Mouse (Mus musculus): Measurements from ENCODE around the gene Aqp3. TPM values are rescaled to one million over a fixed set of nuclear protein-coding genes. Genes with fewer than 3 reads are reported as not detected.

Aqp3 gene
- total and polyA plus RNA-seq, 2 experiments: not detected

DNA sequence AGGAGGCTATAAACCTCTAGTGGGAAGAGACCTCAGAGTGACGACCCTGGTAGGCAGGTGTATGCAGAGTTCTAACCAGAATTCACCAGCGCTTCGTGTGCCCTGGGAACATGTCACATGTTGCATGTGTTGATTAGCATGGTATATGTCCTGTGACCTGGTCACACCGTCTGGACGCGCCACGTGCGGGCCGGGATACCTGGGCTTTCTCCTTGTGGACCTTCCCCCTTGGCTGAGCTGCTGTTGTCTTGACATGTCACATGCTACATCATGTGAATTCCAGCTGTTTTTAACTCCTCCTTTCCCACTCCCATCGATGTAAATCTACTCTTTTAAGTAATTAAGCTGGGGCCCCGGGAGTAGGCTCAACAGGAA lies 581 bp upstream of the Aqp3 start:
- Histone ChIP-seq H3K36me3 (ENCODE audit: control insufficient read depth, insufficient read depth, low read length) (no peaks in the 10 kb centered on the region), H3K27ac (replicated peaks; ENCODE audit: insufficient read depth, low read depth, low read length) (no peak overlapping the region), H3K9ac (ENCODE audit: low read depth, low read length) (no peak overlapping the region), H3K4me3 (ENCODE audit: insufficient read depth, low read depth, low read length) (no peak overlapping the region), H3K79me2 (ENCODE audit: control insufficient read depth, insufficient read depth, low read length) (no peaks in the 10 kb centered on the region), H3K27me3 (ENCODE audit: control insufficient read depth, insufficient read depth, low read length) (peaks cover 6% of the 10 kb centered on the region; the same call in 1 of the 2 replicates), H3K4me1 (ENCODE audit: control insufficient read depth, insufficient read depth, low read length) (peaks cover 12% of the 10 kb centered on the region)
- DNase-seq (ENCODE audit: extremely low read depth, low read depth, low spot score): no peak
- no peak for TF ChIP-seq POLR2A (IDR thresholded peaks at IDR 0.05; ENCODE audit: extremely low read depth, insufficient read depth, low read length)
- TF ChIP-seq CTCF (IDR thresholded peaks at IDR 0.05; ENCODE audit: low read depth, low read length): no peak
- 40% methylated on average over 11 of the region's 11 CpGs for WGBS

DNA sequence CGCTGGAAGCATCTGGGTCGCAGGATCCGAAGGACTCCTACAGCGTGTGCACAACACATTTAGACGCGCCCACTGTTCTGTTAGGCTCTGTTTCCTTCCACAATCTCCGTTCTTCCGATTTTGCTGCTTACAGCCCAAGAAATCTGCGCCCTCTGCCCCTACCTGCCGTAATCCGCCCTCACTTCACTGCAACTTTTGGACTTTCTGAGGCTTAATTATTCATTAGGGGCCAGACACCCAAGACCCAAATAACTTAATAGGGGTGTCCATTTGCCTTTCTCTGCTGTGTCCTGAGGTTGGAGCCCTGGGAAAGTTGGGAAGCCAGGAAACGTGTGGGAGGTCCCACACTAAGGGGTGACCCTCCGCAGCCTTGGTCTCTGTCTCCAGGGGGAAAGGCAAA lies 602 bp downstream of the Aqp3 start:
- TF ChIP-seq POLR2A (IDR thresholded peaks at IDR 0.05; ENCODE audit: extremely low read depth, insufficient read depth, low read length) (no peak), CTCF (IDR thresholded peaks at IDR 0.05; ENCODE audit: low read depth, low read length) (no peak)
- Histone ChIP-seq H3K4me3 (ENCODE audit: insufficient read depth, low read depth, low read length) (no peak overlapping the region), H3K36me3 (ENCODE audit: control insufficient read depth, insufficient read depth, low read length) (no peaks in the 10 kb centered on the region), H3K27ac (replicated peaks; ENCODE audit: insufficient read depth, low read depth, low read length) (no peak overlapping the region), H3K4me1 (ENCODE audit: control insufficient read depth, insufficient read depth, low read length) (peaks cover 12% of the 10 kb centered on the region), H3K9ac (ENCODE audit: low read depth, low read length) (no peak overlapping the region), H3K79me2 (ENCODE audit: control insufficient read depth, insufficient read depth, low read length) (no peaks in the 10 kb centered on the region), H3K27me3 (ENCODE audit: control insufficient read depth, insufficient read depth, low read length) (peaks cover 6% of the 10 kb centered on the region; the same call in 1 of the 2 replicates)
- DNase-seq (ENCODE audit: extremely low read depth, low read depth, low spot score): no peak
- 83% methylated on average over 13 of the region's 13 CpGs for WGBS

DNA sequence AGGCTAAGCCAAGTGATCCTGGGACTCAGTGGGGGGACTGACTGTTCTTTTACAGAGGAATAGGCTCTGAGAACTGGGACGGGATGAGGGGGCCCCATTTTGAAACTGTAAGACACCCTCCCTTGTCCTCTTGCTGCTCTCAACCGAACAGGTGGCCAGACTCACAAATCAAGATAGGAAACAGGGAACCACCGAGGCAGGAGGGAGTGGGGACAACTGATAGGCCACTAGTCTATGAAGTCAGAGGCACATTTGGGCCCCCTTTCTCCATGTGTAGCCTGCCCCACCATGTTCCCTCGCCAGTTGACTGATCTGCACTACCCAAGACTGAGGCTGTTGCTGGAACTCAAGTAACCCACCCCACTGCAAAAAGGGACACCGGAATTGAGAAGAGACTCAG lies 1.2 kb downstream of the Aqp3 start:
- H3K9ac ChIP-seq (ENCODE audit: low read depth, low read length): no peak overlapping the region
- WGBS: 87% methylated on average over 5 of the region's 5 CpGs

DNA sequence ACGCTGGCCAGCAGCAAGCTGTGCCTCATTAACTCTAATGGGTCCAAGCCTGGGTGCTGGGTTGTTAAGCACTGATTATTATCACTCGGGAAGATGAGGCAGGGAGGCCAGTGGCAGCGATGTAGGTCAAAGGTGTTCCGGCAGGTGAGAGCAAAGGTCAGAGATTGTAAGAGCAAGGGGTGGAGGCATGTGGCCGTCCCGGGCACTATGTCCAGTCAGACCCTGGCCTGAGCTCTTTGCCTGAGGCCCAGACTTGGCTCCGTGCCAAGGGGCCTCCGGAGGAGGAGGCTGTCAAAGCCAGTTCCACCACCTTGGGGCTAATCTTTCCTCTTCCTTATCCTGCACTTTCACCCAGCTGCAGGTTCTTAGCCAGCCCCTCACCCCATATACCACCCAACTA lies 1.8 kb downstream of the Aqp3 start:
- WGBS: 22% methylated on average over 8 of the region's 8 CpGs
- TF ChIP-seq CTCF (IDR thresholded peaks at IDR 0.05; ENCODE audit: low read depth, low read length) (no peak), POLR2A (IDR thresholded peaks at IDR 0.05; ENCODE audit: extremely low read depth, insufficient read depth, low read length) (no peak)
- Histone ChIP-seq H3K4me1 (ENCODE audit: control insufficient read depth, insufficient read depth, low read length) (peaks cover 12% of the 10 kb centered on the region), H3K4me3 (ENCODE audit: insufficient read depth, low read depth, low read length) (no peak overlapping the region), H3K36me3 (ENCODE audit: control insufficient read depth, insufficient read depth, low read length) (no peaks in the 10 kb centered on the region), H3K27ac (replicated peaks; ENCODE audit: insufficient read depth, low read depth, low read length) (no peak overlapping the region), H3K9ac (ENCODE audit: low read depth, low read length) (no peak overlapping the region), H3K27me3 (ENCODE audit: control insufficient read depth, insufficient read depth, low read length) (peaks cover 6% of the 10 kb centered on the region; the same call in 1 of the 2 replicates), H3K79me2 (ENCODE audit: control insufficient read depth, insufficient read depth, low read length) (no peaks in the 10 kb centered on the region)
- peak; percentile 58 for DNase-seq (ENCODE audit: extremely low read depth, low read depth, low spot score)

More for the DNA sequence above, 1.2 kb downstream of the Aqp3 start:
- no peak for TF ChIP-seq POLR2A (IDR thresholded peaks at IDR 0.05; ENCODE audit: extremely low read depth, insufficient read depth, low read length)
- TF ChIP-seq CTCF (IDR thresholded peaks at IDR 0.05; ENCODE audit: low read depth, low read length): no peak
- H3K36me3 ChIP-seq (ENCODE audit: control insufficient read depth, insufficient read depth, low read length): no peaks in the 10 kb centered on the region
- H3K4me3 ChIP-seq (ENCODE audit: insufficient read depth, low read depth, low read length): no peak overlapping the region
- H3K27me3 ChIP-seq (ENCODE audit: control insufficient read depth, insufficient read depth, low read length): peaks cover 6% of the 10 kb centered on the region; the same call in 1 of the 2 replicates
- H3K4me1 ChIP-seq (ENCODE audit: control insufficient read depth, insufficient read depth, low read length): peaks cover 12% of the 10 kb centered on the region
- H3K27ac ChIP-seq (replicated peaks; ENCODE audit: insufficient read depth, low read depth, low read length): no peak overlapping the region
- no peaks in the 10 kb centered on the region for H3K79me2 ChIP-seq (ENCODE audit: control insufficient read depth, insufficient read depth, low read length)
- DNase-seq (ENCODE audit: extremely low read depth, low read depth, low spot score): no peak

DNA sequence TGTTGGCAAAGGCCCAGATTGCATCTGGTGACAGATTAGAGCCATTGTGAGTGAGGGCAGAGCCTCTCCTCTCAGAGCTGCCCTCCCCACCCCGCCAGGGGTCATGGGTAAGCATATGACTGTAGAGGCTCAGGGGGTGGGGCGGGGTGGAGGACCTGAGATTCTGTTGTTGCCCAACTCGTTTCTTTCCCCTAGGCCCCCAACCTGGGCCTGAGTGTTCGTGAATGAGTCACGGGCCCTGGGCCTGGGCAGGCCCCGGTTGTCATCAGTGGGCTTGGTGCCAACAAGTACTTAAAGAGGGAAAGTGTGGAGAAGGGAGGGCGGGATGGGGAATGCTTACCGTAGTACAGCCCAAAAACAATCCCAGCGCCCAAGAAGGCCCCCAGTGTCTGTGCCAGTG lies 3.6 kb downstream of the Aqp3 start:
- H3K79me2 ChIP-seq (ENCODE audit: control insufficient read depth, insufficient read depth, low read length): no peaks in the 10 kb centered on the region
- H3K27me3 ChIP-seq (ENCODE audit: control insufficient read depth, insufficient read depth, low read length): peaks cover 6% of the 10 kb centered on the region; the same call in 1 of the 2 replicates
- TF ChIP-seq CTCF (IDR thresholded peaks at IDR 0.05; ENCODE audit: low read depth, low read length) (no peak), POLR2A (IDR thresholded peaks at IDR 0.05; ENCODE audit: extremely low read depth, insufficient read depth, low read length) (no peak)
- no peak for DNase-seq (ENCODE audit: extremely low read depth, low read depth, low spot score)
- H3K4me1 ChIP-seq (ENCODE audit: control insufficient read depth, insufficient read depth, low read length): peaks cover 12% of the 10 kb centered on the region
- H3K27ac ChIP-seq (replicated peaks; ENCODE audit: insufficient read depth, low read depth, low read length): no peak overlapping the region
- no peak overlapping the region for H3K4me3 ChIP-seq (ENCODE audit: insufficient read depth, low read depth, low read length)
- H3K9ac ChIP-seq (ENCODE audit: low read depth, low read length): no peak overlapping the region
- no peaks in the 10 kb centered on the region for H3K36me3 ChIP-seq (ENCODE audit: control insufficient read depth, insufficient read depth, low read length)
- 84% methylated on average over 9 of the region's 9 CpGs for WGBS

DNA sequence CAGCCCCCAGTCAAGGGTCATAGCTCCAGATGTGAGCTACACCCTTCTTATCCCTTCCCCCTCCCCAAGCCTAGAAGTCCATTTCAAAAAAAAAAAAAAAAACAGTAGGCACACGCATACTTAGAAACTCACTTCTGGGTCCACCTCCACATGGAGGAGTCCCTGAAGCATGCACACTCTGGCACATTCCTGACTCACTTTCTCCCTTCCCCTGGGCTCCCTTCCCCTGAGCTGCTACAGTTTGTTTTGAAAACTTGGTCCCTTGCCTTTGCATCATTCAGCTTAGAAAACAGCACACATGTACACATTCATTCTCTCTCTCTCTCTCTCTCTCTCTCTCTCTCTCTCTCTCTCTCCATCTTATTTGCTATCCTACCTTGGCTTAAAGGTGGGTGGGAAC lies 5.0 kb downstream of the Aqp3 start:
- WGBS: 84% methylated on average over 1 of the region's 1 CpGs
- Histone ChIP-seq H3K9ac (ENCODE audit: low read depth, low read length) (no peak overlapping the region), H3K4me3 (ENCODE audit: insufficient read depth, low read depth, low read length) (no peak overlapping the region), H3K27me3 (ENCODE audit: control insufficient read depth, insufficient read depth, low read length) (peaks cover 5% of the 10 kb centered on the region; the same call in 1 of the 2 replicates), H3K27ac (replicated peaks; ENCODE audit: insufficient read depth, low read depth, low read length) (no peak overlapping the region), H3K4me1 (ENCODE audit: control insufficient read depth, insufficient read depth, low read length) (peaks cover 9% of the 10 kb centered on the region), H3K36me3 (ENCODE audit: control insufficient read depth, insufficient read depth, low read length) (no peaks in the 10 kb centered on the region), H3K79me2 (ENCODE audit: control insufficient read depth, insufficient read depth, low read length) (no peaks in the 10 kb centered on the region)
- no peak for DNase-seq (ENCODE audit: extremely low read depth, low read depth, low spot score)
- no peak for TF ChIP-seq CTCF (IDR thresholded peaks at IDR 0.05; ENCODE audit: low read depth, low read length)
- TF ChIP-seq POLR2A (IDR thresholded peaks at IDR 0.05; ENCODE audit: extremely low read depth, insufficient read depth, low read length): no peak

All from liver, adult 2 months (tissue).